Mouse (Mus musculus) A20 (cell line): ENCODE data around the gene Tars2.

ENCODE experiments used
- DNase-seq: peaks from one replicate; pipeline ENCODE4 v3.0.0-alpha.2; 2011; ENCODE audit warnings: low read depth, low spot score

Gene Tars2

DNA sequence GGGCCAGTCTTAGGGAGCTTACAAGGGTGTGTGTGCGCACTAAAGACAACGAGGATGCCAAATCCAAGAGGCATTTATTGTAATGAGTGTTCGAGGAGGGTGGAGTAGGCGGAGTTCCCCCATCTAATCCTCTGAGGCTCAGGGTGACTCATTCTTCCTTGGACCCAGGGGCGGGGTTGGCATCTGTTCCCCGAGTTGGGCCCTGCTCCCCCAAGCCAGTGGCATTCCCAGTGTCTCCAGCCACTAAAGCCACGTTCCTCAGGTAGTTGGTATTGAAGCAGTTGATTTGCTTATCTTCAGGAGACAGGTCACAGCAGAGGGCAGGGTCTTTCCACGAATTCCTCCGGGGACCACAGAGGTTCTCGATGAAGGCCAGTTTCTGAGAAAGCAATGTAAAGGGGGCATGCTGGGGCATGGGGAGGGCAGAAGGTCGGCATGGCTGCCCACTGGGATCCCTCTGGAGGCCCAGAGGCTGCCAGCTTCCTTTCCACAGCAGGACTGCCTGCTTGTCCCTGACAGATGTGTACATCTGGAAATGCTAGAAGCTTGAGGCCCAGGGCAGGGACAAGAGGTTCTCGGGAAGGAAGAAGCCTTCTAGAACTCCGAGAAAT is 25.8 kb downstream of the Tars2 start:
- no peak for DNase-seq

- no peak for DNase-seq
These were observed 27.1 kb downstream of the Tars2 start for GRCm38 (mm10) chr3:95732744-95733521.

DNA sequence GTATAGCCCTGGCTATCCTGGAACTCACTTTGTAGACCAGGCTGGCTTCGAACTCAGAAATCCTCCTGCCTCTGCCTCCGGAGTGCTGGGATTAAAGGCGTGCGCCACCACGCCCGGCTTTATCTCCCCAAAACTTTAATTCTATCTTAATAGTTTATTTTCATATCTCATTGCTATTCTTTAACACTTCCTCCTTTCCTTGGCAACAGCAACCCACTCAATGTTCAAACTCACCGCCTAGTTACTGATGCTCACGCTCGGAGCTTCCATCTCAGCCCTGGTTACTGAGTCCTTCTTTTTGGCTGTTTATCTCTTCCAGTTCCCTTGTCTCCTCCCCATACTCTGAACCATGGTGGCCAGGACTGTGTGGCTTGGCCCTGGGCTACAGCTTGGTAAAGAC is 27.7 kb downstream of the Tars2 start:
- no peak for DNase-seq

DNA sequence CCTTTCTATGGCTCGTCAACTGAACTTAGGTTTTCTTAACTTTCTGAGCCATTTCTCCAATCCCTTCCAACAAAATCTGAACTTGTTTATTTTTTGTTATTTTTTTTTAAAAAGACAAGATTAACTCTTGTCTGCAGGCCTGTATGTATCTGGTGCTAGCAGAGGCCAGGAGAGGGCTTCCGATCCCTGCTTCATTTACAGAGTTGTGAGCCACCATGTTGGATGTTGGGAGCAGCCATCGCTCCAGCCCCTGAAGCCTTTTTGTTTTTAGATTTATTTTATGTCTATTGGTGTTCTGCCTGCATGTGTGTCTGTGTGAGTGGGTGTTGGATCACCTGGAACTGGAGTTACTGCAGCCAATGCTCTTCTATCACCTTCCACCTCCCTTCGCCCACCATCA is 28.2 kb downstream of the Tars2 start:
- no peak for DNase-seq

DNA sequence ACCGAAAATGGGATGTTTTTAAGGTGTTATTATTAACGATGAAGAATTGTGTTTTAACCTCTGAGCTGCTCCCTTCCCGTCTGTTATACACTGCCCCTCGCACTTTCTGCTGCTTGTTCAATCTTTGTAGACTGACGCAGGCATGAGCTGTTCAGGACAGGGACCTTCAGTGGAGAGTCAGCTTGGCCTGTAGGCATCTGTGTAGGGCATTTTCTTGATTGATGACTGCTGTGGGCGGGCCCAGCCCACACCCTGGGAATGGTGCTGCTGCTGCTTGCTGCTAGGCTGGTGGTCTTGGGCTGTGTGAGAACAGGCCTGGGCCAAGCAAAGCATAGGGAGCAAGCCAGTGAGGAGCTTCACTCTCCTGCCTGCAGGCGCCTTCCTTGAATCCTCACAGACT is 29.6 kb downstream of the Tars2 start:
- no peak for DNase-seq

GRCm38 (mm10) chr3:95728906-95729305 is 31.1 kb downstream of the Tars2 start:
- no peak for DNase-seq

- DNase-seq = no peak
These were observed 33.2 kb downstream of the Tars2 start for GRCm38 (mm10) chr3:95726696-95727358.

- DNase-seq = no peak
These were observed 34.1 kb downstream of the Tars2 start for GRCm38 (mm10) chr3:95725863-95726262.

DNA sequence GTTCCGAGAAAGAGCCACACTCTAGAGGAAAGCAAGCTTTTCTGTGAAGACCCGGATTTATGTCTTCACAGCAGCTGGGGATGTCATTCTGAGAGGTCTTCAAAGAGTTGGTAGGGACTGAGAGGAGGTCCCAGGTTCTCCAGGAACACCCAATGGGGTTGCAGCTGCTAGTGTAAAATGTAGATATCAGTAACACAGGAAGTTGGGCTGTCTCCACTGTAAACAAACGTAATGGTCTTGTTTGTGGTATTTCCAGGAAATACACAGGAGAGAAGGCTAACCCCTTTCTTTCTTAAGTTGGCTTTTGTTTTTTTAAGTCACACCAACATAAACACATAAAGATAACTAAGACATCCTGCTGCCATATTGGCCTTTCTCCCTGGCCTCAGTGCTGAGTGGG is 37.6 kb downstream of the Tars2 start:
- no peak for DNase-seq

- no peak for DNase-seq
These were observed 41.9 kb downstream of the Tars2 start for GRCm38 (mm10) chr3:95718153-95718552.

DNA sequence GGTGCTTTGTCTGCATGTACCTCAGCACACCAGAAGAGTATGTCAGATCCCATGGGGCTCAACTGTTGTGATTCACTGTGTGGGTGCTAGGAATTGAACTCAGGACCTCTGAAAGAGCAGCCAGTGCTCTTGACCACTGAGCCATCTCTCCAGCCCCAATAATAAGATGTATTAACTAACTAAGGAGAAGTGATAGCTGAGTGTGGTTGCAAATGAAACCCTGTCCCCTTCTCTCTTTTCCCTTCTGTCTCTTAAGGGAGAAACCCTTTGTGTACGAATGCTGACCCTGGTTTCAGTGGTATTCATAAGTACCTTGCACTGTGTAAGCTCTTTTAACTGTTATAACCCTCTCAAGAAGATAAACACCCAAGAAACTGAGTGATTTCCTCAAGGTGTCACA is 43.9 kb downstream of the Tars2 start:
- peak; percentile 50 for DNase-seq

DNA sequence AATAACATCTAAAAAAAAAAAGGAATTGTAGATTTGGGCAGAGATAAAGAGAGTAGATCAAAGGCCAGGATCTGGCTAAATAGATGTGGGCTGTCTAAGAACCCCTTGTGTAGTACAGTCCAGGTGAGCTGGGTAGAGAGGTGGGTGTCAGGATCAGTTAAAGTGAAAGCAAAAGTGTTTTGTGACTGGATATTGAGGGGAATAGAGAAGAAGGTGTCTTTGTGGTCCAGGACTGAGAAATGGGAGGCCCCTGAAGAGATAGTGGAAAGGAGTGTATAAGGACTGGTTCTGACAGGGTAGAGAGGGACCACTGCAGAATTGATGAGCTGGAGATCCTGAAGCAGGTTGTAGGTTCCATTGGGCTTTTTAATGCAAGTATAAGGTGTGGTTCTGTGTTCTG is 50.0 kb downstream of the Tars2 start:
- DNase-seq = no peak

DNA sequence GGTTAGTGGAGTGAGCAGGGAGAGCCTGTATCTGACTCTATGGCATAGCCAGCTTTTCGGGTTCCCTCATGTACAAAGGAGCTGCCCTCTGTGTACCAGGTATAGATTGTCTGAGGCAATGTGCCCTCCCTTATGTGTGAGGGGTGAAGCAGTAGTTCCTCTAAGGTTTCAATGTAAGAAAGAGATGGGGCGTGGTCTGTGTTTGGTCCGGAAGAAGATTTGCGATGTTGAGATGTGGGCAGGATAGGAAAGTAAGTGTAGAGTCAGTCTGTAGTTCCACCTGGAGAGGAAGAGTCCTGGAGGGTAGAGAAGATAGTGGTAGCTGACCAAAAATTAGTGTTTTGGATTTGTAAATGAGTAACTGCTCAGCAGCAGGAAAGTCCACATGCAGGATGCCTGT is 51.0 kb downstream of the Tars2 start:
- DNase-seq = no peak

- DNase-seq = no peak
These were observed 52.5 kb downstream of the Tars2 start for GRCm38 (mm10) chr3:95707497-95707896.

DNA sequence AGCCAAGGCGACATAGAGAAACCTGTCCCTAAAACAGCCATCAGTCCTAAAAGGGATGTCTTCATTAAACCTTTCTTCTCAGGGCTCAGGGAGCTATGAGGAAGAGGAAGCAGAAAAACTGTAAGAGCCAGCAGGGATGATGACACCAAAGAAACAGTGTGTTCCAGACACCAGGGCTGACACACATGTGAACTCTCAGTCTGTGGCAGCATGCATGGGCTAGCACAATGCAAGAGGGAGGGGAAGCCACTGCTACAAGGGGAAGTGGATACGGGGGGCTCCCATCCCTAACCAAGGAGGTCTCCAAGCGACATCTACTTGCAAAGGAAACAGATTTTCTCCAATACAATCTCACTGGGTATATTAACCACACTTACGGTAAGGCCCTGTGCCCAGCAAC is 53.7 kb downstream of the Tars2 start:
- peak; percentile 26 for DNase-seq

DNA sequence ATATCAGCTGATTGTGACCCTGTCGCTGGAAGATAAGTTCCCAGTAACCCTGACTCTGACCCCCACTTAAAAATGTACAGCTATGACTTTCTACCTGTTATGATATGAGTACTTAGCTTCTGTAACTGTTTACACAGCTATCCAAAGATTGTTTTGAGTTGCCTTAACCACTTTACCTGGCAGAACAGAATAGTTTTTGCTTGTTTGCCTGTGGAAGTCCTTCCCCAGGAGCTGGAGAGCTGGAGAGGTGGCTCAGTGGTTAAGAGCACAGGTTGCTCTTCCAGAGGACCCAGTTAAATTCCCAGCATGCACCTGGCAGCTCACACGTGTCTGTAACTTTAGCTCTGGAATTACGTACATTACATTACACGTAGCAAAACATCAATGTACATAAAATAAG is 55.4 kb downstream of the Tars2 start:
- DNase-seq = no peak

DNA sequence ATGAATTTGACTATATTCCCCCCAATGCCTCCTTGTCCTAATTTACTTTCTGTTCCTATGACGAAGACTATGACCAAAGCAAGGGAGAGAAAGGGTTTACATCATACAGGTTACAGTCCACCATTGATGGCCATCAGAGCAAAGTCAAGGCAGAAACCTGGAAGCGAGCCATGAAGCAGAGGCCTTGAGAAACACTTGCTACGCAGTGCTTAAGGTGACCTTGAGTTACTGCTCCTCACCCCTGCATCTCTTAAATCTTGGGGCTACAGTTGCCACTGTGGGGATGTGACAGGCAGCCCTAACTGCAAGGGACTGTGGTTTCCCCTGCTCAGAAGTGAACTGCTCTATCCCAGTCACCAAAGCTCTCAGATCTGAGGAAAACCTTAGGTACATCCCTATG is 56.7 kb downstream of the Tars2 start:
- no peak for DNase-seq

DNA sequence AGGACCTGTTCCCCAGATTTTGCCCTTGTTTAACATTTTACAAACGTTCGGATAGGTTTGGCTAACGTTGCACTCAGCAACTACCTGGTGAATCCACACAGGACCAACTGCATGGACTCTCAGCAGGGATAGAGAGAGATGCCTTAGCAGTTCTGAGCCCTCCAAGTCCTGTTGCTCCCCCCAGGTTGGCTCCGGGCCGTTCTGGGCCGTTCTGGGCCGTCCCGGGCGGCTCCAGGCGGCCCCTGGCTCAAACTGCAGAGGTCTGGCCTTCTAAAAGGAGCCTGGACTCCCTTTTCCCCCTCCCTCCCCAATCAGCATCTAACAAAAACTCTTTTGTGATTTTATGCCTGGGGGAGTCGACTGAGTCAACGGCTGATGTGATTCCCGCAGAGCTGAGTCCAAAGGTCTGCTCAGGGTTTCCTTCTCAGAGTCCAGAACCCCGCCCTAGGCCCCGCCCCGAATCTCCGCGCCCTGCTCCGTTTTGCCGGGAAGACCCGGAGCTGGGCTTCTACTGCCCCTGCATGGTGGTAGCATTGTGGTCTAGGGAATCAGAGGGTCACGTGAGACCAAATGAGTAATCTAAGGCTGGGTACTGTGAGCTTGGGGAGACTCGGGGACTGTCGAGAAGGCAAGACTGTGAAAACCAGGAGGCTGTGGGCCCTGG is 58.0 kb downstream of the Tars2 start:
- no peak for DNase-seq

DNA sequence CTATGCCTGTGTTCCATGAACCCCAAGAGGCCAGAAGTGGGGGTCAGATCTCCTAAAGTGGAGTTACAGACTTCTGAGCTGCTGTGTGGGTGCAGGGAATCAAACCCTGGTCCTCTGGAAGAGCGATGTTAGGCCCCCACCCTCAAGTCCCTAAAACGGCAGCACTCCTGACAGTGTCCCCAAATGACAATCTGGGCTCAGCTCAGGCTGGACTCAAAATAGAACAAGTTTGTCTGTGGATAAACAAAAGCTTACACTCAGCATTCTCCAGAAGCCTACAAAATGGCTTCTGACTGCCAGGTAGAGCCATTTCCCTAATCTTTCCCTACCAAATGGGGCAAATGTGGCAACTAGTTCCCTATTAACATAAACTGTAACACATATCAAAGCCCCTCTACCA is 58.9 kb downstream of the Tars2 start:
- DNase-seq = no peak

DNA sequence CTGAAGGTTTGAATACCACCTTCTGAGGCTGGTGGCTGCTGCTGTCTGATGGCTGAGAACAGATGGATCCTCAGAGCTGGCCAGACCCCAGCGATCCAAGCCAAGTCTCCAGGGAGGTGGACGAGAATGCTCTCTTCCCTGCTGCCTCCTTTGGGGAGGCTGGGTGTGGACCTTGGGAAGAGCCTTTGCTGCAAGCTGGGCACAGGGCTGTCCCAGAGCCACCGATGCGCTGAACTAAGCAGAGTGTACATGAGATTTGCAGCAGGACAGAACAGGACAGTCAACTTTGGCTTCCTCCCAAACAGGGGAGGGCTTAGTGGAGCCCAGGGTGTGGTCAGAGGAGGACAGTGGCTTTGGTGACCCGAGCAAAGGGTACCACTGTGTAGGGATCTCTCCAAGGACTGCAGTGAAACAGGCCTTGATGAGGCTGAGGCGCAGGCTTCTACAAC is 59.7 kb downstream of the Tars2 start:
- no peak for DNase-seq

DNA sequence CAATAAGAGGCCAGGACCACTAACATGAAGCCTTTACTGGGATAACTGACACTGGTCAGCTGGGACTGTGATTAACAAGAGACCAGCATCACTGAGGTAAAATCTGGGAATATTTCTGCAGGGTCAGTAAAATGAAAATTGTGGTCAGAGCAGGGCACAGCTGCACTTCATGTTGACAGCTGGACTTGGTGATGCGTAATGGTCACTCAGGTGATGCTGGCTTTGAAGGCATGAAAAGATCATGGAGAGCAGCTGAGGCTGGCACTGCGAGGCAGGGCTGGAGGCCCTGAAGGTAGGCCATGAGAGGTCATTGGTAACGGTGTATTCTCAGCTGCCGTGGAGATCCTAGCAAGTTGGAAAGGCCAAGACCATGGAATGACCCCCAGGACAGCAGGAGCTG is 61.7 kb downstream of the Tars2 start:
- no peak for DNase-seq

GRCm38 (mm10) chr3:95696360-95696759 is 63.6 kb downstream of the Tars2 start:
- DNase-seq = no peak
